Mouse (Mus musculus): ENCODE results near the gene Herc3.

DNA sequence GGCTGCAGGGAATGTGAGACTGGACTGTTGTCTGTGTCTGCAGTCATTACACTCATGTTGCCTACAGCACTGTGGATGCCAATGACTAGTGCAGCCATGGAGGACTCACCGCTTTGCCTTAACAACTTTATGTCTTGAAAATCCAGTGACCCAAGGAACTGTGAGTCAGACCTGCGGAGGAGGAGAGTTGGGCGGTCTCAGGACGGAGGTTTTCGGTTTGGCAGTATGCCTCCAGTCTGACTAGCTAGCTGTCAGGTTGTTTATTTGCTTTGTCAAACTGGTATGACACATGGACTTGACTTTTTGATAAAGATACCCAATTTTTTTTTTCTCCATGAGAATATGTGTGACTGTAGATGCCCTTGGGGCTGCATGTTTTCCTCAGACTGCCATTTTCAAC lies 16.6 kb downstream of the Herc3 start:
- TF ChIP-seq CTCF (IDR thresholded peaks at IDR 0.05; ENCODE audit: insufficient read depth, low read depth, low read length) (no peak), POLR2A (IDR thresholded peaks at IDR 0.05; ENCODE audit: insufficient read depth, low read depth, low read length) (no peak)
